Mouse (Mus musculus) kidney, postnatal 10 days (tissue): ENCODE measurements around the gene Kmt5c.

Experiments
- DNase-seq: peaks from one replicate; pipeline ENCODE4 v3.0.0; 2021; ENCODE audit warnings: mixed read lengths

Gene Kmt5c

DNA sequence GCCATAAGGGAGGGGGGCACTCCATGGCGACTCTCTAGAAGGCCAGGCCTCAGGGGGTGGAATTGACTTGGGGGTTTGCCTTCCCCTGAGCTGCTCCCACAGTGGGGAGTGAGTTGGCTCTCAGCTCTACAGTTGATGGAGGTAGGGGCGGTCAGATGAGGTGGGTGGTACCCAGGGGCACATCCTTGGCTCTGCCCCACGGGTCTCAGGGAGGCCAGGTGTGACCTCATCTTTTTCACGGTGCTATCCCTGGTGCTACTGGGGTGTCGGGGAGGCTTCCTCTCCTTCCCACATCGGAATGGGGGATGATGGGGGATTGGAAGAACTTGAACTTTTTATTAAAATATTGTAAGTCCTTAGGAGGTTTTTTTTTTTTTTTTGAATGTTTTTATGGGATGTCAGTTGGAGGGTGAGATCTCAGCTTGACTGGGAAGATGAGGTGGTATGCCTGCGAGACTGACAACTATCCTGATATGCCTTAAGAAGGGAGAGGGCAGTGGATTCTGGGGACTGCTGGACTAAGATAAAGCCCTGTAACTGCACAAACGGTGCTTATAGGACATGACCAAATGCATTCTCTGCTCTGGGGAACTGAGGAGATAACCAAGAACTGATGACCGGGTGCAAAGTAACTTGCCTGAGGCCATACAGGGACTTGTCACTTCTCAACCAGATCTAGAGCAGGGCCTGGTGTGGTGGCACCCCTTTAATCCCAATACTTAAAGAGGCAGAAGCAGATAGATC is 7.4 kb downstream of the Kmt5c start:
- peak; percentile 10 for DNase-seq

DNA sequence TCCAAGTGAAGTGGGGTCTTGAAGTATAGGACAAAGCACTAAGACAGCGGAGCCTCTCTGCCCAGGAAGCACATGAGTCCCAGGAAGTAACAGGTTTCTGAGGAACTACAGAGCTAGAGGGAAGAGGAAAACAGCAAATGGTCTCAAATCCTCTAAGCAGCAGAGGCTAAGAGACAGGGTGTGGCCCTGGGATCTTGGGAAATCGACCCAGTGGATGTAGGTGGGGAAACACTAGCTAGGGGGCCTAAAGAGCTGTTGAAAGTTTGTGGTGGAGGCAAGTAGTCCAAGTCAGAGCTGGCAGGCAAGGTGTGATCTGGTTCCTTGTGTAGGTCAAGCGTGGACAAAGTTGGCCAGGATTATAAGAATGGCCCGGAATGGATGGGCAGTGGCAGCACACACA is 8.4 kb downstream of the Kmt5c start:
- no peak for DNase-seq

DNA sequence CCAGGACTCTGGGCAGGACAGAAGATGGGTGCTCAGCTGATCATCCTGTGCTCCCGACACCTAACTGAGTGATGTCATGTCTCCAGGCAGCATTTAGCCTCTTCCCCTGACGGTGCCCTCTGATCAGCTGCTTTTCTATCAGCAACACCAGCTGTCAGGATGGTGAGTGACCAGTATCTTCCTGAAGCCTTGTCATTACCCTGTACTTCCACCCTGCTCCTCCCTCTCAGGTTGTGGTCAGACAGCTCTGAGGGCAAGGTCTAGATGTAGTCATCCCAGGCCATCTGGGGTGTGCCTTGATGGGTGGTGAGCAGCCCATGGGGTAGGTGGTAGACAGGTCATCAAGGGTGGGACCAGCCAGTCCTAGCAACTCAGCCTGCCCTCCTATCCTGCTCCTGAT is 9.3 kb downstream of the Kmt5c start:
- no peak for DNase-seq

DNA sequence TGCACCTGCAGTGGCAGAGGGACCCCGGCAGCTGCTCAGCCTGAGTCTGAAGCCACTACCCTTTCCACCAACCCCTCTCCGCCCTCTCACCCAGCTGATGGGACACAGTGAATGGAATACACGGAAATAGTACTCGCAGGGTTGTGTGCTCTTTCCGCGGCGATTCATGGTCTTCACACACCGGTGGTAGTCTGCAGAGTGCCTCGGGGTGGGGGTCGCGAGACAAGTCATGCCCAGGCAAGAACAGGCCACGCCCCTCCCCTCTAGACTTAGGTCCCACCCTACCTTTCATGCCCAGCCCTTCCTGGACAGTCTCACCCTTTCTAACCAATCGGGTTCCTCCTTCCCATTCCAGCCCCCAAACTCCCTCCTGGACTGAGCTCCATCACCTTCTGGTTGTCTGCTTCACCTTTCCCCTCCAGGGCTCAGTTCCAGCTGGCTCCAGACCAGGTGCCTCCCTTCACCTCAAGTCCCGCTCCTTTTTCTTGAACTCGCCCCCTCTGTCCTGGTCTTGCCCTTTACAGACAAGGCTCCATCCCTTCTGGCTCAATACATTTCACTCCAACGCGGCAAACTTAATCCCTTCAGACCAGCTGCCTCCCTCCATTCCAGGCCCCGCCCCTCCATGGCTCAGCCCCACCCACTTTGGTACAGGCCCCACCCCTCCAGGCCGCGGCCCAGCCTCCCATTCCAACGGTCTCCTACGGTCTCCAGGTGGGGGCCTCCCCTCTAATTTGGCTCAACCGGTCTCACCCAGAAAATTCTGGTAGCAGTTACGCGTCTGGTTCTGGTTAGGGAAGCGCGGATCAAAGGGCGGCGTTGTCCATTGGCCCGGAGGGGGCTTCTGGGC is 12.3 kb downstream of the Kmt5c start:
- peak; percentile 79 for DNase-seq

DNA sequence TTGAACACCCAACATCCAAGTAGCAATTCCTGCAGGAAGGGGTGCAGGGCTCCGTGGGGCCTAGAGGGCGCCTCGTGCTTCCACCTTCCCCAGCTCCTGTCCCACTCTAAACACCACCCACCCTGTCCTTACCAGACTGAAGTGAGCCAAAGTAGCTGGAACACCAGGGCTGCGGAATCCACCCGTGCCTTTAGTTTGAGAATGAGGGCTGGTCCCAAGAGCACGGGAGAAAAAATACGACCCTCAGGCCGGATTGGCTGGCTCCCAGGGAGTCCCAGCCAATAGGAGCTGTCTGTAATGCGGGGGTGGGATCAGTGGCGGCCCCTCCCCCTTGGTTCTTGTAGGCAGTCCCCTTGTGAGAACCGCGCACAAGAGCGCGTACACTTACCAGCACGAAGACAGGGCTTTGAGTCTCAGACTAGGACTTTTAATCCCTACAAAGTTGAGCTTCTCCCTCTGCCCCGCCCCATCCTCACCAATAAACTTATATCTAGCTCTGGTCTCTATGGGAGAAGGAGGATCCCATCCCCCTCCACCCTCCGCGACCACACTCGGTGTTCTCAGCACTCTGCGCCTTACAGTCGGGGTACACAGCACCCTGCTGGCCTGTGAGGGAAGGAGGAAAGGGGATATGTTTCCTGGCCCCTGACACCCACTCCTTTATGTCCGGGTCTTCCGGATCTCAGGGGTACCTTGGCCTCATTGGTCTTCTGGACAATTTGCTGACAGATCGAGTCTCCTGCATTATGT is 13.1 kb downstream of the Kmt5c start, which contains the start of gene Cox6b2:
Gene Cox6b2, minus strand, starts transcription at position 274 of the 750 bp plus-strand sequence.
- peak; percentile 95 for DNase-seq

DNA sequence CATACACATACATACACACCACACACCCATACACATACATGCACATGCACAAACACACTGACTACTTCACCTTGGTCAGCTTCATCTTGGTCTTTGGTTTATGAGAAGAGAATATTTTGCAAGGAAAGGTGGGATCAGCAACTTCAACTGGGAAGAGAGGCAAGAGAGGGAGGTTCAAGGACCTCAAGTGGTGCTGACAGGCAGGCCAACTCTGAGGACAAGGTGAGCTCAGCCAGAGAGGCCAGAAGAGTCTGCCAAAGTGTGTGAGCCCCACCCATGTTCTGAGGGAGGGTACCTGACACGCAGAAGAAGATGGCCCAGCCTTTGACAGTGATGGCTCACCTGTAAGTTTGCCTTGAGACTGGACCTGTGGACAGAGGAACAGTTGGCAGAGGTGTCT is 19.8 kb downstream of the Kmt5c start:
- DNase-seq: no peak

DNA sequence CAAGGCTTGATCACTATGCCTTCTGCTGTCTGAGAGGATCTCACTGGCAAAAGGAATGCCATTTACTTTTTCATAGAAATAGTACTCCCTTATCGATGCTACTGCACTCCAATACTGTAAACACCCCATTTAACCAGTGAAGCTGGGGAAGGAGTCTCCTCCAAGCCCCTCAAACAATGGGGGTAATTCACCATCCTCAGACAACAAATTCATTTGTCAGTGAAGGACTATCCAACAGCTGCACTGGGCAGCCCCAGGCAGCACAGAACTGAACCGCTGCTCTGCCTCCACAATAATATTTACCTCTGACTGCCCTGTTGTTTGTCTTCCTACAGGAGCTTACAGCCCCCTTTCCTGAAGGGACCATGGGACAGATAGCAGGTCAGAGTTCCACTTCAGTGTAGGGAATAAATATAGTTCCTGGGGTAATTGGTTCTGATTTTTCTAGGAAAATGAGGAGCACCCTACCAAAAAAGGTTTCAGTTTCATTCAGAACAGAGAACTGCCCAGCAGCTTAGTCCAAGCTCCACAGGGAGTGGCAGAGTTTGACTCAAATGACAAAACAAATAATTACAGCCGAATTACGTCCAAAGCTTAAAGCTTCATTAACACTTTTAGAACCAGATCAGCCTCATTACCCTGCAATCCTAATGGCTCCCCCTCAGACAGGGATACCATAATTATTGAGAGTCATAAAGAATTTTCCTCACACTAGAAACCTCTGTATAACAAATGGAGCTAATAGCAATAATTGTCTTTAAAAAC is 25.2 kb downstream of the Kmt5c start:
- no peak for DNase-seq

DNA sequence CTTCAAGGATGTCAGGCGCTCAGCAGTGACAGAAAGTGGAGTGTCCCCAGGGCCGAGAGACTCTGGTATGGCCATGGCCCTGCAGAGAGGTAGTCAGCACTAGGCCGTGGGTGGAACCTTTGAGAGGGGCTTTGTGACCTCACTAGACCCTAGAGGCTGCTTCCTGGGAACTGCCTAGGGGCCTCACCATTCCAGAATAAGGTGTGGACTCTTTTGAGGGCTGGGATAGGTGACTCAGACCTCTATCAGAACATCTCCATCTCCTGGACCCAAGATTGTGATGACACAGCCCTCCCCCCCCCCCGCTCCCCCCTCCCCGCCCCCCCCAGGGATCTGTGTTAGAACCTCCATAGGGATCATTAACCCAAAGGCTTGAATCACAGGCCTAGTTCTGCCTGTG is 31.3 kb downstream of the Kmt5c start, which contains the start of gene Fam71e2:
Gene Fam71e2, minus strand, starts transcription at position 101 of the 400 bp plus-strand sequence.
- DNase-seq: no peak

DNA sequence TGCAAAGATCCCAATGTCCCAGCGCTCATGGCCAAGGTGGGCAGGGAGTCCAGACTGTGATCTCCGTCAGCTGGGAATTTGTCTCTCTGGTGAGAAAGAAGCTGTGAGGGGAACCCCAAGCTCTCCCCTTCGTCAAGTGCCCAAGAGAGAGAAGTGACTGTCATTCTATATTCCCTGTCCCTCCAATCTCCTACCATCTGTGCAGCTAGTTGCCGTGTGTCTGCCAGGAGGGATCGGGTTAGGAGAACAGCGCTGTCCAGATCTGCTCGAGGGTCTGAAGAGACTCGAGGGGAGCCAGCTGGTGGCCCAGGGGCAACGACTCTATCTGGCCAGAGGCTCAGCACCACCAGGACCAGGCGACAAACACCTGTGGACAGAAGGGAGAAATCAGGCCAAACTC is 36.2 kb downstream of the Kmt5c start:
- DNase-seq: no peak

DNA sequence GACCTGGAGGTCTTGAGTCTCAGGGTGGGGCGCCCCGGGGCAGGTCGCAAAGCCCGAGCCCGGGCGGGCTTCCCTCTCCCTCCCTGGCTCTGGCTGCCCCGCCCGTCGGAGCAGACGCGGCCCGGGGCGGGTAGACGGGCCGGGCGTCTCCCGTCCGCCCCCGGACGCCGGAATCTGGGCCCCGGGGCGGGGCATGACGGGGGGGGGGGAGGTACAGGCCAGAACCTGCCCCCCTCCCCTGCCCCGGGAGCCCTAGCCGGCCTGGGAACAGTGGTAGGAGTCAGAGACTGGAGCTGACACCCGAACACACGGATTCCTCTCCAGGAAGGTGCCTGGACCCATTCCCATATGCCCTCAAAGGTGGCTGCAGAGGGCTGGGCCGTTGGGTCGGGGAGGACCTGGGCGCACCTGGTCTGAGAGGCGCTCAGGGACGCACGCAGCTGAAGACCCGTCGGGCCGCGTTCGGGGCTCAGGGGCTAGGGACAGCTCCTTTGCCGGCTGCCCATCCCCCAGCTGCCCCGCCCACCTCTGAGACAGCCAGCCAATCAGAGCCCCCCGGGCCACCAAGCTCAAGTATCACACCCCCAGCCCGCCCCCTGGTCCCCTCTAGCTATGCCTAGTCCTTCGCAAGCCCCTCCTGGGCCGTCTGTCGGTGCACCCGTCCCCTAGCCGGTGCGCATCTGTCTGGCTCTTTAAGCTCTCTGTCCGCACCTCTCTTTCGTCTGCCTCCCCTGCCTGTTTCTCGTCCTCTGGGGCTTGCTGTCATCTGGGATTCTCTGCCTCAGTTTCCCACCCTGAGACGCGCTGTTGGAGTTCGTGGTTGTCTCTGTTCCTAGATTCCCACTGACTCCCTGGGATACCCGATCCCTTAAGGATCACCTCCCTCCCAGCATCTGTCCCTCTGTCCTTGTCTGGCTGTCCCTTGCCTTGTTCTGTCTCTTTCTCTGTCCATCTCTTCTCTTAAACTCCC is 37.2 kb downstream of the Kmt5c start:
- peak; percentile 89 for DNase-seq

DNA sequence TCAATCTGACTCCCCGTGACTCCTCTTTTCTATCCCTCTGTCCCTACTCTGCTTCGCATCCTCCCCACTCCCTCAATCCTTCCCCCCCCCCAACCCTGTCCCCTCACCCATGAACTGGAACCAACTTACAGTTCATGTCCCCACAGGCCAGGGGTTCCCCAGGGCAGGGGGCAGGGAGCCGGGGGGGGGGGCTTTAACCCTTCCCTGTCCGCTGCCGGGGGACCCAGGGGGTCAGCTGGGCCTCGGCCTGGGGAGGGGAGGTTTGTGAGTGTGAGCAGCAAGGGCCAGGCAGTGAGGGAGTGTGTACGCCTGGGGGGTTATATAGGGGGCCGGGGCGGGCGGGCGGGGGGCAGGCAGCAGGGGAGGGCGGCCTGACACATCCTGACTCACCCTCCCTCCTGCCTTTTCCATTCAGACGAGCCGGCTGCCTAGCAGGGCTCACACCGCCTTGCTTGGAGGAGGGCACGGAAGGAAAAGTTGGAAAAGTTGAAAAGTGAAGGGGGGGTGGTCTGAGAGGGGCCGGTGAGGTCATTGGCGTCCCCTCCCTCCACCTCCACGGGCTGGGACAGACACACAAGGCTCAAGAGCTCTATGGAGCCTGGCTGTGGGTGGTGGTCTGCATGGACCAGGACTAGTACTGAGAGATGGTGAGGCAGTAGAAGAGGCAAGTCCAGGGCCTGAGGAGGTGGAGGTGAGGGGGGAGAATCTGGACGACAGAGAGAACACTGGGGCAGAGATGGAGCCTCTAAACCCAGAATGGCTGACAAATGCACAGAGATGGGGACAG is 38.1 kb downstream of the Kmt5c start:
- no peak for DNase-seq

DNA sequence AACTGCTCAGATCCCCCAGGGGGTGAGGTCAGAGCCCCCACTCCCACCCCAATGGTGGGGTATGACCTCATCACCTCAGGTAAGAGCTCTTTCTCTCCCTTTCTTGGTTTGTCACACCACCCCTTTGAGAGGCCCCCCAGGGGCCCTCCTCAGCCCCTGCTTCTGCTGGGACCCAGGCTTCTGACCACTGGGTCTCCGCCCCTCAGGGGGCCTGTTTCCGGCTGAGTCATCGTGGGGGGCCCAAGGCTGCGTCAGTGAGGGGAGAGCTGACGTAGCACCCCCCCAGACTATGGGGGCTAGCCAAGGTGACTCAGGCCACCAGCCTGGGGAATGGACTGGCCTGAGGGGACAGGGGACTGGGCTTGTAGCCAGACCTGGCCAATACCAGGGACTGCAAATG is 40.0 kb downstream of the Kmt5c start:
- no peak for DNase-seq

DNA sequence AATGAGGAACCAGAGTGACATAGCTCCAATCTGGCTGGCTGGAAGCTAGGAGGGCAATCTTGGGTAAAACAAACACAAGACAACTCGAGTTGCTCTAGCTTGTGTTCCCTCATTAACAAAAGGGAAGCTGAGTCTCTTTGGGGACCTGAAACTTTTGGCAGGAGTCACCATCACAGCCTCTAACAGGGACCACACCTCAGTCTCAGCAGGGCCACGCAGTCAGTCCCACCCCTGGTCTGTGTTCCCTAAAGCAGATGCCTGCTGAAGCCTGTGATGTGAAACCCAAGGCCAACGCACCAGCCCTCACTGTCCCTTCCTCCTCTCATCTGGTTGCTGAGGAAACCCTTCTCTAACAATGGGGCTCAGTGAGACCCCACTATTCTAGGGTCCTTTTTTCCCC is 42.2 kb downstream of the Kmt5c start:
- DNase-seq: no peak

DNA sequence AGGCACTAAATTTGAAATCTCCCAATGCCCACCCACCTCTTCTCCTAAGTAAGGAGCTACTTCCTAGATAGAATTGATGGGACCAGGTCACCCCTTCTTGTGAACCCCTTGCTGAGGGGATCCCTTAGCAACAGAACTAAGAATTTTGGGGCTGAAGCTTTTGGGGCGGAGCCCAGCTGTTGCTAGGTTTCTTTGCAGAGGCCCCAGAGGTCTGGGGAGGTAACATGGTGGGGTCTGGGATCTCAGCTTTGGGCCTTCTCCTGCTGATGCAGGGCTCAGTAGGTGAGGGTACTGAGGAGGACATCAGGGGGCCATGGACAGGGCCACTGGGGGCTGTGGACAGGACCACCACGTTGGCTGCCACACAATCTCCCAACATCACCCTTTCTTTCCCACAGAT is 42.8 kb downstream of the Kmt5c start, which contains the start of the genes Il11 and Tmem190:
Gene Il11, minus strand, starts transcription at position 101 of the 400 bp plus-strand sequence.
Gene Tmem190, plus strand, starts transcription at position 179 of the 400 bp plus-strand sequence.
- DNase-seq: no peak

DNA sequence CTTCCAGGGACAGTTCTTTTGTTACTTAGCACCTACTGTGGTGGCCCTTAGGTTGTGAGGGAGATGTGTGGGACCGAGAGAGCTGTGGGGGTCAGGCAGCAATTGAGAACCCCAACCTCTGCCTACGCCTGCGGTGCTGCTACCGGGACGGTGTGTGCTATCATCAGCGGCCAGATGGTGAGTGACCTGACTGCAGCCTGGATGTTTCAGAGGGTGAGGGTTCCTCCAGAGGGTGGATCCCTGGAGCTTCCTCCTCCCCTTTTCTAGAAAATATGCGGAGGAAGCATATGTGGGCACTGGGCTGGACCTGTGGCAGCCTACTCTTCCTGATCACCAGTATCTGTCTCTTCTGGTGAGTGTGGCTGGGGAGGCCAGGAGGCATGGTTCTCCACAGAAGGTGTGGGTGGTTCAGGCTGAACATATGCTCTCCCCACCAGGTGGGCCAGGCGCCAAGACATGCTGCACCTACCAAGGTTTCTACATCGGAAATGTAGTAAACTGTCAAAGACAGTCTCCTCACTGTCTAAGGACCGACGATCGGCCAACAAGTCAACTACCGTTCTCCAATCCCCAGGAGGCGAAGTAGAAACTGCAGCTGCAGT is 43.9 kb downstream of the Kmt5c start:
- no peak for DNase-seq

DNA sequence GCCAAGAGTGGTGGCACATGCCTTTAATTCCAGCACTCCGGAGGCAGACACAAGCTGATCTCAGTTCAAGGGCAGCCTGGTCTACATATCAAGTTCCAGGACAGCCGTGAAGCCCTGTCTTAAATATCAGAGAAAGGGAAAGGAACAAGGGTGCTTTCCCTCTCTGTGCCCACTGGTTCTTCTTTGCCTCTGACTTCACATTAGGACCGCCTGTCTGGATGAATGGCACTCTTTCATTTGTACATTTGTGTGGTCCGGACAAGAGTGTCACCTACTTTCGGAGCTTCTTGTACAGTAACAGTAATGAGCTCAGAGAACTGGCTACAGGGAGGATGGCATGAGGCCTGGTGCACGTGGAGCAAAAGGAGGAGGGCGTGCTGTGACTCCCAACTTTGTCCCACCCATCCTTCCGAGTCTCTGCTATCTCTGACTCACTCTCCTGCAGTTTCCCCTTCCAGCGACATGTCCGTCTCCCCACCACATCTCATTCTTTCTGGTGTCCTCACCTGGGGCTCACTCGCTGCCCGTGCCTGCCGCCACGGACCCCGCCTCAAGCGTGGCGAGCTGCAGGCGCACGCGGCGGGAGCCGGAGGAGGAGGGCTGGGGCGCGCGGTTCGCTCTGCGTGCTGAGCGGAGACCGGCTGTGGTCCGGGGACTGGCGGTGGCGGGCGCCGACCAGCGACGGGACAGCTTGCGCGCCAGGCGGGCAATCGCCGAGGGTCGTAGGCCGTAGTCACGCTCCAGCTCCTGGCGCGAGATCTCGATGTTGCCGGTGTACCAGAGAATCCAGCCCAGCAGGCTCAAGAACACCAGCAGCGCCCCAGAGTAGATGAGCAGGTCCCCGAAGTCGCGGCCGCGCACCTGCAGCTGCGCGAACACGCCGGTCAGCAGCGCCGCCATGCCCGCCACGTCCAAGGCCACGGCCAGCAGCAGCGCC is 48.9 kb downstream of the Kmt5c start:
- DNase-seq: peak; percentile 85

DNA sequence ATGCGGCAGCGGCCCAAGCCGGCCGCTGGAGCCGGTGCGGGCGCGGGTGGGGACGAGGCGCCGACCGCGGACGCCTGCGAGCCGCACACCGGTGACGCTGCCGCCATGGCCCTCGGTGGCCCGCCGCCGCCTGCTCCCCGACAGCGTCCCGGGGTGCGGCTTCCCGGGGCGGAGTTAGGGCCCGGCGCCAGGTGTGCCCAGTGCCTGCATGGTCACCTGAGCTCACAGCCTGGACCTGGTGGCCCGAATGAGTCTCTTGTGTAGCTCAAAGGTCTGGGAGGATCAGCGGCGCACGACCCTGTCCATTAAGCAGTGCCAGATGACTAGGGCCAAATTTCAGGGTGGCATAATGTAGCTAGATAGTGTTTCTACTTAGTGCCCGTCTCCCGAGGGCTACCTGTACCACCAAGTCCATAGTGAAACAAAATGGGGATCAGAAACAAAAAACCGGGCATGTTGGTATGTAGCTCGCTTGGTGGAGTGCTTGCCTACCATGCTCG is 49.6 kb downstream of the Kmt5c start, which contains the start of gene Tmem238:
Gene Tmem238, minus strand, starts transcription at position 221 of the 500 bp plus-strand sequence.
- peak; percentile 81 for DNase-seq
